Comparison of ENCODE assay signal across 17 mouse cellular contexts in the genomic region with DNA sequence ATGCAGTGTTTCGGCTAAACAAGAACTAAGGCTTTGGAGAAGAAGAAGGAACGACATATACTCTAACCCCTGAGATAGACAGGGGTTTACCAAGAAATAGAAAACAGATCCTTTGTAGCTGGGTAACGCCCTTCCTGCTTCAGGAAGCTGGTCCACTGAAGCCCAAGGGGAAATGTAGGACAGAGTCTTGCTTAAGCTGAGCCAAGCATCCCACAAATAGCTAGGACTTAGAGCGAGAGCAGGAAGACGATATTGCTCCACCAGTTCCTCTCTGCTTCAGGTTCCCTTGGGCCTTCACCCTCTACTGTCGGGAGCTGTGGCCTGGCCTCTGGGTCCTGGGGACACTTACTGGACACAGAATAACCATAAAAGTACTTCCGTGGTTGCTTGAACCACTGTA.
DNase-seq lines count a peak whose midpoint lies in the region; ATAC-seq and TF ChIP-seq lines count a peak whose summit lies in the region.
"Had no signal": no experiment of that assay in that cellular context is flagged by ENCODE, and none has a peak within 500 bp of the region (broad histone marks: within the 10 kb centered on the region; RNA-seq: fewer than 3 reads in every experiment).

No protein-coding gene starts in this region.

- TF ChIP-seq CTCF in liver, adult 2 months (IDR thresholded peaks at IDR 0.05; ENCODE audit: low read depth, low read length): no peak

- H3K9me3 ChIP-seq in lung, embryonic 16.5 days (ENCODE audit: control insufficient read depth, low read length): no peaks in the 10 kb centered on the region
- H3K9me3 ChIP-seq: forebrain, embryonic 13.5 days; G1E; neural tube, embryonic 13.5 days had no signal

- peak; percentile 17; the same call in 1 of the 2 replicates for ATAC-seq in lung, embryonic 16.5 days (ENCODE audit: low read depth)
- peak; percentile 62 for ATAC-seq in megakaryocyte progenitor cell, adult 5-6 weeks (replicated peaks; ENCODE audit: poor library complexity)
- ATAC-seq: forebrain, embryonic 13.5 days; liver, postnatal 0 days had no signal

- no peaks in the 10 kb centered on the region for H3K36me3 ChIP-seq in liver, adult 2 months (ENCODE audit: control insufficient read depth, insufficient read depth, low read length)
- H3K36me3 ChIP-seq in lung, embryonic 16.5 days (ENCODE audit: control insufficient read depth, insufficient read depth, low read length): no peaks in the 10 kb centered on the region
- H3K36me3 ChIP-seq: G1E; neural tube, embryonic 13.5 days had no signal

- H3K79me2 ChIP-seq in liver, adult 2 months (ENCODE audit: control insufficient read depth, insufficient read depth, low read length): no peaks in the 10 kb centered on the region

- no peak for TF ChIP-seq POLR2A in liver, adult 2 months (IDR thresholded peaks at IDR 0.05; ENCODE audit: extremely low read depth, insufficient read depth, low read length)

- H3K4me3 ChIP-seq in liver, adult 2 months (ENCODE audit: insufficient read depth, low read depth, low read length): no peak overlapping the region
- H3K4me3 ChIP-seq in lung, embryonic 16.5 days (ENCODE audit: low read length): no peak overlapping the region
- H3K4me3 ChIP-seq: forebrain, embryonic 13.5 days; neural tube, embryonic 13.5 days had no signal

- no peaks in the 10 kb centered on the region for H3K27me3 ChIP-seq in liver, adult 2 months (ENCODE audit: control insufficient read depth, insufficient read depth, low read length)
- no peaks in the 10 kb centered on the region for H3K27me3 ChIP-seq in lung, embryonic 16.5 days (ENCODE audit: control insufficient read depth, insufficient read depth, low read depth, low read length)
- H3K27me3 ChIP-seq: forebrain, embryonic 13.5 days; neural tube, embryonic 13.5 days had no signal

- peak; percentile 14 for DNase-seq in gastrocnemius, postnatal 25 days
- DNase-seq in gastrocnemius, postnatal 4 days (ENCODE audit: low spot score in 2 of 2): no peak
- DNase-seq in liver, adult 2 months (ENCODE audit: extremely low read depth, low read depth, low spot score): peak; percentile 18
- DNase-seq in liver: no peak
- no peak for DNase-seq in adrenal gland, postnatal 25 days
- no peak for DNase-seq in ovary, adult 18-20 months (ENCODE audit: low spot score)
- DNase-seq: adrenal gland, postnatal 10 days; B cell, adult 2 months; cerebellum, adult 11 months; kidney, postnatal 10 days; liver, postnatal 0 days; retina, postnatal 1 day had no signal

- H3K9ac ChIP-seq in liver, adult 2 months (ENCODE audit: low read depth, low read length): no peak overlapping the region
- no peak overlapping the region for H3K9ac ChIP-seq in lung, embryonic 16.5 days (ENCODE audit: low read length)
- H3K9ac ChIP-seq: forebrain, embryonic 13.5 days; liver, postnatal 0 days; neural tube, embryonic 13.5 days had no signal

- WGBS in liver, adult 2 months: 71% methylated on average over 7 of the region's 7 CpGs
- 62% methylated on average over 7 of the region's 7 CpGs for WGBS in lung, embryonic 16.5 days

- no peaks in the 10 kb centered on the region for H3K4me1 ChIP-seq in liver, adult 2 months (ENCODE audit: control insufficient read depth, insufficient read depth, low read length)
- no peaks in the 10 kb centered on the region for H3K4me1 ChIP-seq in lung, embryonic 16.5 days (replicated peaks; ENCODE audit: control insufficient read depth, insufficient read depth, low read length)

- H3K27ac ChIP-seq in liver, adult 2 months (replicated peaks; ENCODE audit: insufficient read depth, low read depth, low read length): no peak overlapping the region
- H3K27ac ChIP-seq in lung, embryonic 16.5 days (ENCODE audit: low read length): no peak overlapping the region
- H3K27ac ChIP-seq: forebrain, embryonic 13.5 days; neural tube, embryonic 13.5 days had no signal

- H3K4me2 ChIP-seq in lung, embryonic 16.5 days (ENCODE audit: low read depth, low read length): no peak overlapping the region
- H3K4me2 ChIP-seq: forebrain, embryonic 13.5 days; neural tube, embryonic 13.5 days had no signal

Comparison
In these comparisons a context has a peak if more than half of its experiments do, and no peak if none do; other contexts are left out.
1. DNase-seq: peak in gastrocnemius, postnatal 25 days (single experiment) and liver, adult 2 months (single experiment); none in gastrocnemius, postnatal 4 days (0 of 2), liver (single experiment), adrenal gland, postnatal 25 days (single experiment) and ovary, adult 18-20 months (single experiment).